Mouse (Mus musculus): ENCODE measurements around the gene Ndufaf7. TPM values are rescaled to one million over a fixed set of nuclear protein-coding genes. Genes with fewer than 3 reads are reported as not detected.

The Ndufaf7 gene
- polyA plus RNA-seq, 1 experiment from 2014 or later = 43.8 TPM

DNA sequence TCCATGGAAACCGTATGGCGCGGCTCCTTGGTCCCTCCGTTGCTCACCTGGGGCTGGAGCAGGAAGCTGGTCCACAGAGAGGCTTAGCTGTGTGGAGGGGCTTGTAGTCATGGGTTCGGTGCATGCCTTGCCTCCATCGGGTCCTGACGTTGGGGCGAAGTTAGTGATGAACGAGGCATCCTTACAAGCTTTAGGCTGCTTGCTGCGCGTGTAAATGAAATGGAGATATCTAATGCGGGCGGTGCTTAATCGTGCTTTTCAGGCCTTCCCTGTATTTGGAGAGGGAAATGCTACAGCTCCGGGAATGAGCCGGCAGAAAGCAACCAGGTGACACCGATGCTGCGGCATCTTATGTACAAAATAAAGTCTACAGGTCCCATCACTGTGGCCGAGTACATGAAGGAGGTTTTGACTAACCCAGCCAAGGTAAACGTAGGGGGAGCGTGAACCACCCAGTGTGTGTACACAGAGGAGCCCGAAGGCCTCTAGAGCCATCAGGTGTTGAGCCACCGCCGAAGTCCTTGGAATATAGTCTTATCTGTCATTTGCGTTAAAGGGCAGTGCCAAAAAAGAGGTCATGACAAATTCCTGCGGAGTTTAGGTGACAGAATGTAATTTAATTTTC lies 405 bp downstream of the Ndufaf7 start:
- H3K27ac ChIP-seq (ENCODE audit: low read depth) = no peak overlapping the region
- 8% methylated on average over 26 of the region's 26 CpGs for WGBS

DNA sequence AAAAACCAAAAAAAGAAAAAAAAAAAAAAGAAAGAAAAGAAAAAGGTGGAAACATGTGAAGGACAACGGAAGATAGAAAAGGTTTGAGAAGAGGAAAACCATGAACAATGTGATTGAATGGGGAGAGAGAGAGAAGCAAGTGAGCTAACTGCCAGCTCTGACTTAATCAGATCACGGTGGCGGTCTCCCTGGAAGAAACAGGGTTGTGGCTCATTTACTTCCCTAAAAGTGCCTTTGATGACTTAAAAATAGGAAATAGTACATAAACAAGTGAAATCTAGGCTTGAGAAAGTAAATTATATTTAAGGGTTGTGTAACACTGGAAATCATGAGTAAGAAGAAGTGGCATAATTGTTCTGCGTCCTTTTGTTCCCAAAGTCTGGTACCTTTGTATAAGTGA lies 2.0 kb downstream of the Ndufaf7 start:
- no peaks in the 10 kb centered on the region for H3K9me3 ChIP-seq (ENCODE audit: control insufficient read depth, low read length)
- no peaks in the 10 kb centered on the region for H3K27me3 ChIP-seq (replicated peaks; ENCODE audit: control insufficient read depth, insufficient read depth, low read length)
- DNase-seq (ENCODE audit: low spot score) (no peak), ATAC-seq (replicated peaks; ENCODE audit: low FRiP score, low TSS enrichment, low read depth) (no peak)
- 92% methylated on average over 4 of the region's 4 CpGs for WGBS
- H3K27ac ChIP-seq (ENCODE audit: low read depth) = no peak overlapping the region
- no peak overlapping the region for H3K9ac ChIP-seq (ENCODE audit: low read length)
- H3K4me2 ChIP-seq (ENCODE audit: low read length) = no peak overlapping the region
- peaks cover 45% of the 10 kb centered on the region for H3K36me3 ChIP-seq (ENCODE audit: control insufficient read depth, insufficient read depth, low read length)
- 0 out of 2 replicates have a peak, but pooled peaks cover 4% of the 10 kb centered on the region for H3K4me1 ChIP-seq (replicated peaks; ENCODE audit: control insufficient read depth, insufficient read depth, low read length)
- no peak overlapping the region for H3K4me3 ChIP-seq (ENCODE audit: low read depth, low read length)

More for the DNA sequence above, 405 bp downstream of the Ndufaf7 start:
- Histone ChIP-seq H3K4me1 (replicated peaks; ENCODE audit: control insufficient read depth, insufficient read depth, low read length) (0 out of 2 replicates have a peak, but pooled peaks cover 4% of the 10 kb centered on the region), H3K36me3 (ENCODE audit: control insufficient read depth, insufficient read depth, low read length) (peaks cover 52% of the 10 kb centered on the region), H3K4me3 (ENCODE audit: low read depth, low read length) (peak overlapping the region; percentile 92), H3K4me2 (ENCODE audit: low read length) (peak overlapping the region; percentile 78), H3K9ac (ENCODE audit: low read length) (peak overlapping the region; percentile 84), H3K27me3 (replicated peaks; ENCODE audit: control insufficient read depth, insufficient read depth, low read length) (no peaks in the 10 kb centered on the region), H3K9me3 (ENCODE audit: control insufficient read depth, low read length) (no peaks in the 10 kb centered on the region)
- 0 out of 2 replicates have a peak, but pooled peaks have one; percentile 13 for ATAC-seq (replicated peaks; ENCODE audit: low FRiP score, low TSS enrichment, low read depth)
- no peak for DNase-seq (ENCODE audit: low spot score)

DNA sequence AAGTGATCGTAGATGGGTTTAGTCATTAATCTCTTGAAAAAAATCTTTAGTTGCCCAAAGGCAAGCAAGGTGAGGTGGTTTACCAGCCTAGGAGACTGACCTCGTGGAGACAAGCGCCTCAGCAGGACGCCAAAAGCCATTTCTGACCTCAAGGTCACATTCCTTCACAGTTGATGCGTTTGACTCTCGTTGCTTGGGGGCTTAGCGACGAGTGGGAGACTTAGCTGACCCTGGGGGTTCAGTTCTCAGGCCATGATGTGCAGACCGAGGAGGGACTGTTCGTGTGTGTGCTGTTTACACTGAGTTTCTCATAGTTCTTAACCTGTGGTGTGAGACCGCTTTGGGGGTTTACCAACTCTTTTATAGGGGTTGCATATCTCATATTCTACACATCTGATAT lies 5.6 kb downstream of the Ndufaf7 start:
- H3K4me3 ChIP-seq (ENCODE audit: low read depth, low read length) = no peak overlapping the region
- no peak overlapping the region for H3K4me2 ChIP-seq (ENCODE audit: low read length)
- H3K9me3 ChIP-seq (ENCODE audit: control insufficient read depth, low read length) = no peaks in the 10 kb centered on the region
- H3K27ac ChIP-seq (ENCODE audit: low read depth) = no peak overlapping the region
- no peak overlapping the region for H3K9ac ChIP-seq (ENCODE audit: low read length)
- ATAC-seq (replicated peaks; ENCODE audit: low FRiP score, low TSS enrichment, low read depth) (no peak), DNase-seq (ENCODE audit: low spot score) (no peak)
- peaks cover 55% of the 10 kb centered on the region for H3K36me3 ChIP-seq (ENCODE audit: control insufficient read depth, insufficient read depth, low read length)
- 0 out of 2 replicates have a peak, but pooled peaks cover 2% of the 10 kb centered on the region for H3K4me1 ChIP-seq (replicated peaks; ENCODE audit: control insufficient read depth, insufficient read depth, low read length)
- 50% methylated on average over 11 of the region's 11 CpGs for WGBS
- H3K27me3 ChIP-seq (replicated peaks; ENCODE audit: control insufficient read depth, insufficient read depth, low read length) = no peaks in the 10 kb centered on the region

DNA sequence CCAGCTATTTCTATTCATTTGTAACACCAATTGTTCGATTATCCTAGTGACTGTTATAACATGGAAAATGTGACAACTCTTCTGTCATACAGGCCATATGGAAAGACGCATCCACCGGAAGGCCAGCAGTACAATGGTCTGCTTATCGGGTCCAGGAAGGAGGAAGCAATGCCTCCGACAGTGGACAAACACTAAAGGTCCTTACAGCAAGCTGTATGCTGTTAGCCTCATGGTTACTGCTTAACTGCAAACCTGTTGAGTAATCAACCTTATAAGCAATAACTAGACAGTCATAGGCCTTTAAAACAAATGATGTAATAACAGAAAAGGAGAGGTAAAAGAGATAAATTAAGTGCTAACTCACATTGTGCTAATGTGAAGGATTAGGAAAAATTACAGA lies 14.3 kb downstream of the Ndufaf7 start:
- H3K4me3 ChIP-seq (ENCODE audit: low read depth, low read length) = no peak overlapping the region
- peaks cover 89% of the 10 kb centered on the region for H3K36me3 ChIP-seq (ENCODE audit: control insufficient read depth, insufficient read depth, low read length)
- H3K27me3 ChIP-seq (replicated peaks; ENCODE audit: control insufficient read depth, insufficient read depth, low read length) = no peaks in the 10 kb centered on the region
- H3K9ac ChIP-seq (ENCODE audit: low read length) = no peak overlapping the region
- no peak overlapping the region for H3K27ac ChIP-seq (ENCODE audit: low read depth)
- no peak for DNase-seq (ENCODE audit: low spot score)
- 93% methylated on average over 5 of the region's 5 CpGs for WGBS
- no peak overlapping the region for H3K4me2 ChIP-seq (ENCODE audit: low read length)
- H3K4me1 ChIP-seq (replicated peaks; ENCODE audit: control insufficient read depth, insufficient read depth, low read length) = no peaks in the 10 kb centered on the region
- ATAC-seq (replicated peaks; ENCODE audit: low FRiP score, low TSS enrichment, low read depth) = no peak
- no peaks in the 10 kb centered on the region for H3K9me3 ChIP-seq (ENCODE audit: control insufficient read depth, low read length)

DNA sequence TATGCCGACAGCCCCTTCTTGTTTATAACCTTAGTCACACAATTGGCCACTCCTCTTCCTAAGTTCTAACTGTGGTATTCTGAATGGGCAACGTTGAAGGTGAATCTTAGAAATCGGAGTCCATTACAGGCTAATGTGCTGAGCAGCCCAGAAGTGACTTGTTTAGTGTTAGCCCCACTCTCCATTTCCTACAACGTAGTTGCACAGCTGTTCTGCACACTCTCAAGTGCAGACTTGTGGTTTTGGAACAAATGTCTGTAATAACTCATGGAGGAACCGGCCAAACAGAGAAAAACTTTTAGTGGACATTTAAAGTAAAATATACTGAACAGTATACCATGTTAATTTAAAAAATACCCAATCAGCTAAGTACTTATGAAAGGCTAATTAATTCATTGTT lies 15.1 kb downstream of the Ndufaf7 start:
- H3K27me3 ChIP-seq (replicated peaks; ENCODE audit: control insufficient read depth, insufficient read depth, low read length) = no peaks in the 10 kb centered on the region
- H3K9ac ChIP-seq (ENCODE audit: low read length) = no peak overlapping the region
- H3K27ac ChIP-seq (ENCODE audit: low read depth) = no peak overlapping the region
- DNase-seq (ENCODE audit: low spot score) (no peak), ATAC-seq (replicated peaks; ENCODE audit: low FRiP score, low TSS enrichment, low read depth) (no peak)
- no peak overlapping the region for H3K4me3 ChIP-seq (ENCODE audit: low read depth, low read length)
- H3K4me2 ChIP-seq (ENCODE audit: low read length) = no peak overlapping the region
- H3K4me1 ChIP-seq (replicated peaks; ENCODE audit: control insufficient read depth, insufficient read depth, low read length) = no peaks in the 10 kb centered on the region
- 84% methylated on average over 5 of the region's 5 CpGs for WGBS
- H3K36me3 ChIP-seq (ENCODE audit: control insufficient read depth, insufficient read depth, low read length) = peaks cover 88% of the 10 kb centered on the region
- H3K9me3 ChIP-seq (ENCODE audit: control insufficient read depth, low read length) = no peaks in the 10 kb centered on the region

DNA sequence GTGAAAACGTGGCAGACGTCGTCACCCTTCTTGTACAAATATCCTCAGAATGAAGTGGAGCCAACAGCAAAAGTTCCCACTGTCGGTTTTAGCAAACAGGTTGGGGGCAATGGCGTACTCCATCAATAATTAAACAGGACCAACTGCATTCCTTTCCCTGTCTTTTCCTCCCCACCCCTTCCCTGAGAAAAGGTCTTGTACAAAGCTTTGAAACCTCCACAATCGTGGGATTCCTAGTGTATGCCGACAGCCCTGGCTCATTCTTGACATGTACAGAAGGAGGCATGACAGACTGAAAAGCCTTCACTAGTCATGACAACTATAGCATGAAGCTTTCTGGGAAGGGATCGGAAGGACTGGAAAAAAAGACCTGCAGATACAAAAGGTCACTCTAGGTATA lies 16.3 kb downstream of the Ndufaf7 start:
- H3K9ac ChIP-seq (ENCODE audit: low read length) = no peak overlapping the region
- H3K4me2 ChIP-seq (ENCODE audit: low read length) = no peak overlapping the region
- WGBS = 82% methylated on average over 8 of the region's 8 CpGs
- no peak overlapping the region for H3K4me3 ChIP-seq (ENCODE audit: low read depth, low read length)
- no peak overlapping the region for H3K27ac ChIP-seq (ENCODE audit: low read depth)
- DNase-seq (ENCODE audit: low spot score) (no peak), ATAC-seq (replicated peaks; ENCODE audit: low FRiP score, low TSS enrichment, low read depth) (no peak)
- peaks cover 87% of the 10 kb centered on the region for H3K36me3 ChIP-seq (ENCODE audit: control insufficient read depth, insufficient read depth, low read length)
- H3K9me3 ChIP-seq (ENCODE audit: control insufficient read depth, low read length) = no peaks in the 10 kb centered on the region
- H3K27me3 ChIP-seq (replicated peaks; ENCODE audit: control insufficient read depth, insufficient read depth, low read length) = no peaks in the 10 kb centered on the region
- H3K4me1 ChIP-seq (replicated peaks; ENCODE audit: control insufficient read depth, insufficient read depth, low read length) = no peaks in the 10 kb centered on the region

DNA sequence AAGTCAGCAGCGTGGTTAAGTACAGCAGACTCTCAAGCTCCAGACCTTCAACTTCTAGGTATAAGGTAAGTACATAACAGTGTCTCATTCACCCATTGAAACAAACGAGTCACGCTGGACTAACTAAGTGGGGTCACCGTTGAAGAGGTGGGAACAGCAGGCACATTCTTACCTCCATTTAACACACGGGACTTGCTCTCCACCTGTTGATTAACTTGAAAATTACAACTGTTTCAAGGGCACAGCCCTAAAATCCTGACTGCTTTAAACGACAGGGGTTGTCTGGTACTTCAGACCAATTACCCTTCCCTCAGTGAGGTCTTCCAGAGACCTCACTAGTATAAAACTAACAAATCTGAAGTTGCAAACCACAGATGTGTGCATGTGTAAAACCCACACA lies 22.5 kb downstream of the Ndufaf7 start:
- 76% methylated on average over 6 of the region's 6 CpGs for WGBS
- H3K36me3 ChIP-seq (ENCODE audit: control insufficient read depth, insufficient read depth, low read length) = peaks cover 84% of the 10 kb centered on the region

DNA sequence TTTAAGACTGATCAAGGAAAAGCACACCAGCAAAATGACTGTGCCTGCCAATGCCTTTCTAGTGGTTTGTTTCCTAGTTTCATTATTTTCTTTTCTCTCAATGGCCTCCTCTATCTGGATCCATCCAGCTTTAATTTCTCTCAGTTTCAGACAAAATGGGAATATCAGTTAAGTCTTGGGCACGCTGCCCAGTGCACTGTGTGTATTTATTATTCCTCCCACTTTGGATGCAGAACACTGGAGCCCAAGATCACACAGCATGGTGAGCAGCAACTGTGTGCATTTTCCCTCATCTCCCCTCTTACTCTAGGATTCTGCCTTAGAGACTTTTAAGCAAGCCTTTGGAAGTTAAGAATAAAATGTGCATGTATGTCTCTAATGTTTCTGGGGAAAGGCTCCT lies 27.5 kb downstream of the Ndufaf7 start:
- Histone ChIP-seq H3K9me3 (ENCODE audit: control insufficient read depth, low read length) (no peaks in the 10 kb centered on the region), H3K4me3 (ENCODE audit: low read depth, low read length) (no peak overlapping the region), H3K27me3 (replicated peaks; ENCODE audit: control insufficient read depth, insufficient read depth, low read length) (no peaks in the 10 kb centered on the region), H3K27ac (ENCODE audit: low read depth) (no peak overlapping the region), H3K4me1 (replicated peaks; ENCODE audit: control insufficient read depth, insufficient read depth, low read length) (no peaks in the 10 kb centered on the region), H3K9ac (ENCODE audit: low read length) (no peak overlapping the region), H3K4me2 (ENCODE audit: low read length) (no peak overlapping the region), H3K36me3 (ENCODE audit: control insufficient read depth, insufficient read depth, low read length) (peaks cover 73% of the 10 kb centered on the region)
- ATAC-seq (replicated peaks; ENCODE audit: low FRiP score, low TSS enrichment, low read depth) = no peak
- no peak for DNase-seq (ENCODE audit: low spot score)
- WGBS = 82% methylated on average over 1 of the region's 1 CpGs

More for the DNA sequence above, 22.5 kb downstream of the Ndufaf7 start:
- Histone ChIP-seq H3K9ac (ENCODE audit: low read length) (no peak overlapping the region), H3K4me1 (replicated peaks; ENCODE audit: control insufficient read depth, insufficient read depth, low read length) (no peaks in the 10 kb centered on the region), H3K27me3 (replicated peaks; ENCODE audit: control insufficient read depth, insufficient read depth, low read length) (no peaks in the 10 kb centered on the region), H3K4me2 (ENCODE audit: low read length) (no peak overlapping the region), H3K27ac (ENCODE audit: low read depth) (no peak overlapping the region), H3K4me3 (ENCODE audit: low read depth, low read length) (no peak overlapping the region), H3K9me3 (ENCODE audit: control insufficient read depth, low read length) (no peaks in the 10 kb centered on the region)
- no peak for DNase-seq (ENCODE audit: low spot score)
- no peak for ATAC-seq (replicated peaks; ENCODE audit: low FRiP score, low TSS enrichment, low read depth)
